Mouse (Mus musculus): ENCODE measurements around the gene Gm44511.

Gm44511 gene

DNA sequence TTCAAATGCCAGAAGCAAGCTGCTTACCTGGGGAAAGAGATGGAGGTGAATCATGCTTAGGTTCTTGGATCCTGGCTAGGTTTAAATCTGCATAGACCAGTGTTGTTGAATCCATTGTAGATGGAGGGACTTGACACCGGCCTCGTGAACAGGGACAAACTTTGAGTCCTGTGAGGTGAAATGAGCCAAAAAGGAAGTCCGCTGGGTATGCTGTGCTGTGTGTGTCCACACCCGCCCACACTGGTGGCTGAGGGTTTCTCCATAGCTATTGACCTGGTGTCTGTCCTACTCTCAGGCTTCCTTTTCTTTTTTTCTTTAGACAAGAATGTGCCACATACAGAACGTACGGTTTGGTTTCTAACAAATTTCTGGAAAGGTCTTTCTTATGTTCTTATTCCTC lies at the start of gene Gm44511, which contains the start of gene Klrb1b:
TSS of gene Gm44511 (minus strand) at position 184 of the 400 bp plus-strand sequence.
TSS of gene Klrb1b (minus strand) at position 200 of the 400 bp plus-strand sequence.
- no peak for DNase-seq (ENCODE audit: low read depth, low spot score)

DNA sequence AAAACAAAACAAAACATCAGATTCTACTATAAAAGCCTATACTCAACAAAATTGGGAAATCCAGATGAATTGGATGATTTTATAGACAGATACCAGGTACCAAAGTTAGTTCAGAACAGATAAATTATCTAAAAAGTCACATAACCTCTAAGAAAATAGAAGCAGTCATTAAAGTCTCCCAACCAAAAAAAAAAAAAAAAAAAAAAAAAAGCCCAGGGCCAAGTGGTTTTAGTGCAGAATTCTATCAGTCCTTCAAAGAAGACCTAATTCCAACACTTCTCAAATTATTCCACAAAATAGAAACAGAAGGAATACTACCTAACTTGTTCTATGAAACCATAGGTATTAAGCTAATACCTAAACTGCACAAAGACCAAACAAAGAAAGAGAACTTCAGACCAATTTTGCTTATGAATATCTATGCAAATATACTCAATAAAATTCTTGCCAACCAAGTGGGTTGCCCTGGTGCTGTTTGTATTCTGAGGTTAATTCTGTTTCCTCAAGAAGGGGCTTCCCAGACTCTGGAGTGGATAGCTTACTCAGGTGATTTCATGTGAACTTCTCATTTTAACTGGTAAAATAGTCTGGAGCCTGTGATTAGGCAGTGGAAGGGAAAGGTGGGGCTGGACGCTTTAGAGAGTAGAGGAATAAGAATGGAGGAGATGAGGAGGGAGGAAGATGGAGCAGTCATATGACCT lies 45.9 kb upstream of the Gm44511 start:
- DNase-seq (ENCODE audit: low read depth, low spot score), result no peak

DNA sequence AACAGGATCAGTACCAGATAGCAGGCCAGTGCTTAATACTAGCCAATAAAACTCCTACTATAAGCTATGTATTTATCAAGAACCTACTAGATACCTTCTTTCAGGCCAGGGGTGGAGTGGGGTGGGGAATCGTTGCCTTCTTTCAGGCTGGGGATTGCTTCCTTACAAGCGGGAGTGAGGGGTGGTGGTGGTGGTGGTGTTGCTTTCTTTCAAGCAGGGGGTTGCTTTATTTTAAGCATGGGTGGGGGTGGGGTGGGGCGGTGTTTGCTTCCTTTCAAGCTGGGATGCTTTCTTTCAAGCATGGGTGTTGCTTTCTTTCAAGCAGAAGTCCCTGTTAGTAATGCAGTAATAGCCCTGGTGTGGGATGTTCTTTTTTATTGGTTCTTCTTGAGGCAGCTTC lies 42.7 kb upstream of the Gm44511 start:
- DNase-seq (ENCODE audit: low read depth, low spot score), result no peak

DNA sequence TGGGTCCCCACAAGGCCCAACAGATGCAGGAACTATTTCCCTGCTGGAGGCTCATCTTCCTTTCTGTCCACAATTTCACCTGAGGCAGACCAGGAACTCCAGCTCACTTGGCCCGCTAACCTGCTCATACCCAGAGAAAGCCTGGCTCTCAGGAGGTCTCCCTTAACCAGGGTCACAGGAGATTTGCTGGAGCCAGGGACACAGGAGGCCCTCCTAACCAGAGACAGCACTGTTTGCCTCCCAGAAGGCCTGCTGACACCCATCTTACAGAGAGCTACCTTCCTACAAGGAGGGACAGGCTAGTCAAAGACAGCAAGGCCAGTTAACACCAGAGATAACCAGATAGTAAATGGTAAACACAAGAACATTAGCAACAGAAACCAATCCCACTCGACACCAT lies 31.9 kb upstream of the Gm44511 start:
- no peak for DNase-seq (ENCODE audit: low read depth, low spot score)

DNA sequence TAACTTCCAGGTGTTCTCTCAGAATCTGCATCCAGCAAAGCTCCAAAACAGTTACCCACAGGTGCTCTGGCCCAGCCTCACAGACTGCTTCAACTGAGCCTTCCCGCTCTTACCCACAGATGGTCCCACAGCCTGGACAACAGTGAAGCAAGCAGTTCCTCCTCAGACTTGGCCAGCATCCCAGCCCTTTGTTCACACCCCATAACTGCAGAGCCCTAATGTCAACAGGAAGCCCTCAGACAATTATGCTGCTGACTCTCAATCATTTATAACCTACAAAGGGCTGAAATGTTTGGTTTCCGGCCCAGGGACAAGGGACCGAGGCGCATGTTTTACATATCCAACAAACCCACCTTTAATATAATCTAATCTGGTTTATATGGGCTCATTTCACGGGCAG lies 30.1 kb upstream of the Gm44511 start:
- DNase-seq (ENCODE audit: low read depth, low spot score), result no peak

DNA sequence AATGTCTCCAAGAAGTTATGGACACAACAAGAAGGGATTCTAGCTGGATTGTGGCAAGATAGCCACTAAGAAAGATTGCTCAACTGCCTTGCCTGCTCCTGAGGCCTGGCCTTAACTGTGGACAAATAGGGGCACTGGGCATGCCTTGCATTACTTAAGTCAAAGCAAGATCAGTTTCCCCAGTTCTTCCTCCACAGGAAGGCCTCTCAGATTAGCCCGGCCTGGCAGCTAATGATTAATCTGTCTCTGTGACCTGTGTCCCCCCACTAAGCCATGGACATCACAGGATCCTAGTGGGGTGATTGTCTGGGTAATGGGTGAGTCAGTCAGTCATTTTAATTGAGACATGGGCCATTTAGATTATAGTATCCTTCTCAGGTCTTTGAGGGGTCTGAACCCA lies 29.4 kb upstream of the Gm44511 start:
- no peak for DNase-seq (ENCODE audit: low read depth, low spot score)

DNA sequence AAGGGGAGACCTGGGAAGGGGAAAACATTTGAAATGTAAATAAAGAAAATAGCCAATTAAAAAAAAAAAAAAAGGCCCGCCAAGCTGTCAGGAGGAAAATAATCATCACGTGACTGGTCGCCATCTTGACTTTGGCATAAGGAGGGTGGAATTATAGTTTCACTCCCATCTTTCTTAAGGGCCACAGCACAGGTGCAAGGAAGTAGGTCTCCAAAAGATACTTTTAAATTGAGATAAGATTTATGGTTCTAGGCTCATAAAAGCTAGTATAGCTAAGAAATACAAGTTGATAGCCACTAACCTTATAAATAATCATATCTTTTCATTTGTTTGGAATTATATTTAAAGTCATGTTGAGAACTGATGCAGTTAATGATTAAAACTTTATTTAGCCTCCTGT lies 28.8 kb upstream of the Gm44511 start:
- DNase-seq (ENCODE audit: low read depth, low spot score), result no peak

DNA sequence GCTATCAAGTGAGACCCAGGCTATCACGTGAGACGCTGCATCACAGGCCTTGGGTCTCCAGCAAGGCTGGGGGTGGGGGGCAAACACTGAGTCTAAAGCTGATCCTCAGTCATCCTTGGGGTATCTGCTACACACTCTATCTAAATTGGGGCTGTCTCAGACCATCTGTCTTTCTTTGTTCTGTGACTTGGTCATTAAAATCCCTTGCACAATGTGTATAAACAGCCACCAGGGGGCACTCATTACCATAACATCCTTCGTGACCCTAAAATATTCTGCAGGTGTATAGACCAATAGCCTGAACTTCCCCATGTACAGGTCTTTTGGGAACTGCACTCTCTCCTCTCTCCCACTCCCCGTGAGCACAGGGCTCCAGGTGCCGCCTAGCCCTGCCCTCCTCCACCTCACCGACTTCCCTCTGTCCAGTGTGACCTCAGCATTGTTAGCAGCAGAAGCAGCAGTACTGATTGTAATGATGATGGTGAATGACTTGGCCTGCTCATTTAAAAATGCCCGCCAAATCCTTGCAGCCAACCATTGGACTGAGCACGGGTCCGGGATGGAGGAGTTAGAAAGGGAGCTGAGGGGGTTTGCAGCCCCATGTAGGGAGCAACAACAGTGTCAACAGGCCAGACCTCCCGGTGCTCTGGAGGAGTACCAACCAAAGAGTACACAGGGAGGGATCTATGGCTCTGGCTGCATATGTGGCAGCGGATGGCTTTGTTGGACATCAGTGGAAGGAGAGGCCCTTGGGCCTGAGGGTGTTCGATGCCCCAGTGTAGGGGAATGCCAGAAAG lies 28.1 kb upstream of the Gm44511 start:
- peak; percentile 79 for DNase-seq (ENCODE audit: low read depth, low spot score)

DNA sequence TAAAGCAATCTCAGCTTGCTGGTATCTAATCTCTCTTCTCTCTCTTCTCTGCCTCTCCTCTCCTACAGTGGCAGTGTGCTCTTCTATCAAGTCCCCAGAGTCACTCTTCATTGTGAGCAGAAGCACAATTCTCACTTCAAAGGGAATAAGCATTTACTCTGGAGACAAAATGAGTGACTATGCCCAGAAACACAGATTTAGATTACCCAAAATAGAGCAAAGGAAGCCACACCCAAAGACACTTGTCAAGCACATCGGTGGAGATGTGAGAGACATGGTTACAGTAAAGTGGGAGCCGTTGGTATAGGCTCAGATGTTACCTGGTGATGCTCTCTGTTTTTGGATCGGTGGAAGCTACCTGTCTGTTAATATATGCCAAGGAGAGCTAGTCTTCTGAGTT lies 26.7 kb upstream of the Gm44511 start:
- no peak for DNase-seq (ENCODE audit: low read depth, low spot score)

DNA sequence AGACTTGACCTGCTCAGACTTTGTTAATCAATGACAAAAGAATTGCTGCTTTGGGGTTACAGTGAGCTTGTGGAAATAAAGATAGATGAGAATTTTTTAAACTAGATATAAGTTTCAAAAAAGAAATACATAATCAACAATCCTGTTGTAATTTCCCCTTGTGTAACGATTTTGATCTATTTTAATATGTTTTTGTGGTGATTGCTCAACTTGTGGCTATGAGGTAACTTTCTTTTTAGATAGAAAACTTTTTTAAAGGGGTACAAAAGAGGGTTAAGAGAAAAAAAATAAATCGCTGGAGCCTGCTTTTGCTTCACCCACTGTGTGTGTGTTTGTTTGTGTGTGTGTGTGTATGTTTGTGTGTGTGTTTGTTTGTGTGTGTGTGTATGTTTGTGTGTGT lies 25.0 kb upstream of the Gm44511 start:
- DNase-seq (ENCODE audit: low read depth, low spot score), result no peak

DNA sequence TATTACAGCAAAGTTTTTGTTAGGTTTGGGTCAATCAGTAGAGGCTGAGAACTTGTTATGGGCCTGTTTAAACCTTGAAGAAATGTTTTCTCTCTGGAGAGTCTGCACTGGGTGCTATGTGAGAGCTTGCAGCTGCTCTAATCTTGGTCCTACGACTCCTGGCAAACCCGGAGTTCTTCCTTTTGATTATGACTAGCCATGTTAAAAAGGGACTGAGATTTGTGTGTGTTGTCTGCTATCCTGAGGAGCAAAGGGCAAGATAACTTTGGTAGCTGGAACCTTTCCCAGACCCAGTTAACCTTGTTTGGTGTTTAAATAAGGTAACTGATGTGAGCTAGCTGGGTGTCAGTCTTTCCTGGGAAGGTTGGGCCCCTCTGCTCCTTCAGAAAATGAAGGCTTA lies 24.6 kb upstream of the Gm44511 start:
- no peak for DNase-seq (ENCODE audit: low read depth, low spot score)

DNA sequence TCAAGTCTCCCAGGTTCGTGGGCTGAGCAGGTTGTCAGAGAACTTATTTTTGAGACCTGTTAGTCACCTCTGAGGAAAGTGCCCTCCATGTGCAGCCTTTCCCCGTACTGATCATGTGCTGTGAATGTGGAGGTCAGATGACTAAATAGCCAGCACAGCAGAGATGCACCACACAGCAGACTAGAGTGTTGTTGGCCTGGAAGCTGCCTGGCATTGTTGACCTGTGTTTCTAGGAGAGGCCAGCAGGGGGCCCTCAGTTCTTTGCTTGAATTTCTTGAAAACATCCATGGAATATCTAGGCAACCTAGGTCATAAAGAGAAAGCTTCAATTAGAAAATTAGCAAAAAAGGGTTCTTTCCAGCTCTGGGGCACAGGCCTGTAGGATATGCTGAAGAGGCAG lies 23.8 kb upstream of the Gm44511 start:
- DNase-seq (ENCODE audit: low read depth, low spot score), result no peak

DNA sequence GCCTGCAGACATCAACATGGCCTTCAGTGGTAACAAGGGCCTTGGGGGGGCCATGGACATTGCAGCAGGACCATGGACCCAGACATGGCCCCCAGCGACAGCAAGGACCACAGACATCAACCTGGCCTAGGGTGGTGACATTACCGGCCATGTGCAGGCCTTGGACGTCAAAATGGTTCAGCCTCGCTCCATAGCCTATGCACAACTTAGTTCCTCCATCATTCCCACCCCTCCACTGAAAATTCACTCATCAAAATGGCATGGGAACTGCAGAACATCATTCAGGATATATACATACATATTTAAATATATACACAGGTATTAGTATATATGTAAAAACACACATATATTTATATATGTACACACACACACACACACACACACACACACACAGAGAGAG lies 21.3 kb upstream of the Gm44511 start:
- DNase-seq (ENCODE audit: low read depth, low spot score), result no peak

DNA sequence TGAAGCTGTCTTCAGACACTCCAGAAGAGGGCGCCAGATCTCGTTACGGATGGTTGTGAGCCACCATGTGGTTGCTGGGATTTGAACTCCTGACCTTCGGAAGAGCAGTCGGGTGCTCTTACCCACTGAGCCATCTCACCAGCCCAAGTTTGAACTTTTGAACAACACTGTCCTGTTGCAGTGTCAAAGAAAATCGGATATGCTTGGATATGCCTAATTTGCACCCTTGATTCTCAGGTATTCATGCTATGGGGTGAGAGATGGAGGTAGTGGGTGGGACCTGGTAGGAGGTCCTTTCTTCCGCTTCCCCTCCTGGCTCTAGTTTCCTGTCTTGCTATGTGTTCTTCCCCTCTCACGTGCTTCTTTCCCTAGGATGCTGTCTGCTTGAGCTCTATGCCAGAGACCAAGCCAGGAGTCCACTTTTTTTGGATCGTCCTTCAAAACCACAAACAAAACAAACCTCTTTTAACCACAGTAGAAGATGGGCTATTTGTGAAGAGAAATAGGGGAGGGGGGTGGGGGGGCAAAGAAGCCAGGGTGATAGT lies 20.0 kb upstream of the Gm44511 start:
- no peak for DNase-seq (ENCODE audit: low read depth, low spot score)

DNA sequence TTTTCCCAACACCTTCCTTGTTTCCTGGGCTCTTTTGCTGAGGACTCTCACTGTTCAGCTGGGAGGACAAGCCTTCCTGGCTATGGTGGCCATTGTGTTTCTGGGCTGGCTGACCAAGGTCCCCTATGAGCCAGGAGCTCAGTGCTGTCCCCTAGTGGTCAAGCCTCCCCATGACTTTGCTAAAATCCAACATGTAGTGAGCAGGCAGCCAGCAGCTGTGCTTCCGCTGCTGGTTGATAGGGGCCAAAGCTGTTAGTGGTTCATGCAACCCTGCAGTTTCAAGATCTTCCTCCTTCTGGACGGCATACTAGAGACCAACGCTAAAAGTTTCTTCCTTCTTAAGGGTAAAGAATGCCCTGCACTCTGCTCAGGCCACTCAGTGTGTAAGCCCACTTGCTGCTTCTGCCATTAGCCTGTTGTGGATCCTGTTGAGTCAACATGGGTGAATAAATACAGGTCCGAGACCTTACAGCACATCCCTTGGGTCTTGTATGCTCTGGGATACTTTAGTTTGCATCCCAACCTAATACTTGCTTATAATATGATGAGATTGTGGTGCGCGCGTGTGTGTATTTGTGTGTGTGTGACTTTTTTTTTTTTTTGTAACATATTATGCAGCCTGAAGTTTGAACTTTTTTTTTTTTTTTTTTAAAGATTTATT lies 19.3 kb upstream of the Gm44511 start:
- peak; percentile 96 for DNase-seq (ENCODE audit: low read depth, low spot score)

DNA sequence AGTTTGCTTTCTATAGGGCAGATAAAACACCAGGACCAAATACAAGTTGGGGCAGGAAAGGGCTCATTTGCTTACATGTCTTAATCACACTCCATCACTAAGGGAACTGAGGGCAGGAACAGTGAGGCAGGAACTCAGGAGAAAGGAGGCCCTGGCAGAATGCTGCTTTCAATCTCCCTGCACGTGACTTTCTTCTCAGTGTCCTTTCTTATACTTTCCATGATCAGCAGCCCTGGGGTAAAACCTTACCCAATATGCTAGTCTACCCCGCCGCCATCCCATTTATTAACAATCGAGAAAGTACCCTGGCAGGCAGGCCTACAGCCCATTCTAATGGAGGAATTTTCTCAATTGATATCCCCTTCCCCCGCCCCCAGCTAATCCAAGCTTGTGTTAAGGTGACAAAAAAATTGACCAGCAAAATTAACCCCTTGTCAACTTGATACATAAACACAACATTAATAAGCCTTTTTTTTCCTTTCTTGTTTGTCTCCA lies 18.5 kb upstream of the Gm44511 start:
- DNase-seq (ENCODE audit: low read depth, low spot score), result no peak

DNA sequence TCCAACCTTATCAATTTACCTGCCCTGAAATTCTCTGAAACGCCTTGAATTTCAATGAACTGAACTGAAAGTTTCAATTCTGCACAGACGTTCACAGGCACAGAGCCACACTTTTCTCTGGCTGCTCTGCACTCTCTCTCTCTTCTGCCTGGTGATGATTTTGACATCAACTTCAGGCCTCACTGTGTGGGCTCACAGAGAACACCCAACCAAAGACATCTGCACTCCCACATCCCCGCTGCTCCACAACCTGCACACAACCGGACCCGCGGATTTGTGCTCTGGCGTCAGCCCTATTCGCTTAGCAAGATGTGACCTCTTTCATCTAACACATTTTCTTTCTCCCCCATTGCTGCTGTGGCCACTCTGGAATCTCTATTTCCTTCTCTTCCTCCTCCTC lies 18.0 kb upstream of the Gm44511 start:
- no peak for DNase-seq (ENCODE audit: low read depth, low spot score)

DNA sequence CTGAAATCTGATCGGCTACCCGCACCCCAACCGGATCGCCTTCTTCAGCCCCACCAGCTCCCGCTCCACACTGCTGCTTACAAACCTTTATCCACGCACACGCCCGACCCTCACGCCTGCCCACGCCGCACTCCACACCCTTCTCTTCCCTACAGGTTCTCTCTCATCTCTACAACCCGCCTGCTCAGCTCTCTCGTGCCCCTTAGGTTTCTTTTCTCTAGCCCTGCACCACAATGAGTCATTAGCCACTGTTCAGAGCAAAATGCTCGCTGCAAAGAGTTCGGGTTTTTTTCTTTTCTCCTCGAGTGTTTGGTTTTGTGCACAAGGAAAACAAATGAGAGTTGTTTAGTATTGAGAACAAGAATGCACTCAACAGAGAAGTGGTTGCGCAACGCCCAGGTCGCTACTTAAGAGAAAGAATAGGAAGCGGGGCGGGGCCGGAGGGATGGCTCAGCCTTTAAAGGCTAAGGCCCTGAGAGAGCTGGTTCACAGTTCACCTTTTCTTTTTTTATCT lies 17.4 kb upstream of the Gm44511 start:
- DNase-seq (ENCODE audit: low read depth, low spot score), result no peak

DNA sequence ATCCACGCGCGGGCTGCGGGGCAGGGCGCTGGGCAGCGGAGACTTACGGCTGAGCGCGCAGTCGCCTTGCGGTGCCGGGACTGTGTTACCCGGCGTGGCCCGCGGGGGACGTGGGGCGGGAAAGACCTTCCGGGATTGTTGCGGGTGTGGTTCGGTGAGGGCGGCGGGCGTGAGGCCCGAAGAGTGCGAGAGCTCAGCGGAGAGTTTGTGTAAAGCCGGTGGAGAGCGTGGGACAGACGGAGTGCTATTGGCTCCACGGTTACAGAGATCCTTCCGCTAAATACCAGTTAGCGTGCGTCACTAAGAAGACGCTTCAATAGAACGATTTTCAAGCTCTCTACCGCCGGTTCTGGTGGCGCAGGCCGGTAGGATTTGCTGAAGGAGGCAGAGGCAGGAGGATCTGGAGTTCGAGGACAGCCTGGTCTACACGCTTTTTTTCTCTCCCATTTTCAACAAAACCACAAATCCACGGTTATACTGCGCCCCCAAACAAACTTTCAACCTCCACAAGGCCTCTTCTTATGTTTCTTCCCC lies 16.9 kb upstream of the Gm44511 start:
- peak; percentile 96 for DNase-seq (ENCODE audit: low read depth, low spot score)

DNA sequence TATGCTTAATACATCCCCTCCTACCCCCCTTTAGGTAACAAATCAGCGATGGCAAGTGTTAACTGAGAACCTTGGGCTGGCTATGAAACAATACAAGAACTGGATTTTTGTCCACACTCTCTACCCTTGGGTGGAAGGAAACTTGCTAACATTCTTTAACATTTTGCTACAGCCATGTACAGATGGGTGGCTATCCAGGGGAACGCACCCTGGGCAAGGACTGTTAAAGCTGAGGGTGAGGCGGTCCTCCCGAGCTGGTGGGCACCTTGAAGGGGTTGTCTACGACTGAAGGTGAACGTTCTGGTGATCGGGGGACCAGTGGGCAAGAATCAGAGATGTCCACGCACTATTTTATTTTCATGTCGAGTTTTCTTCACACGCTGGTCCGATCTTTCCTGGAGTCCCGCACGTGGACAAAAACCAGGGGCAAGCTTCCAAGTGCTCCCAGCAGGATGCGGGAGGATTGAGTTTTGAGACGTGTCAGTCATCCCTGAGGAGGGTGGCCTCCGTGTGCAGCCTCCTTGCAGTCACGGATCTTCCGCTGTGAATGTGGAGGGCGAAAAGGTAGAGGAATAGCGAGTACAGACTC lies 16.3 kb upstream of the Gm44511 start:
- DNase-seq (ENCODE audit: low read depth, low spot score), result no peak

All from mesoderm, embryonic 11.5 days (tissue).